Mouse (Mus musculus): ENCODE measurements around the gene Ccdc28b.
A peak's percentile ranks its signal among the peaks of the same experiment; 100 is the strongest.

Ccdc28b gene

DNA sequence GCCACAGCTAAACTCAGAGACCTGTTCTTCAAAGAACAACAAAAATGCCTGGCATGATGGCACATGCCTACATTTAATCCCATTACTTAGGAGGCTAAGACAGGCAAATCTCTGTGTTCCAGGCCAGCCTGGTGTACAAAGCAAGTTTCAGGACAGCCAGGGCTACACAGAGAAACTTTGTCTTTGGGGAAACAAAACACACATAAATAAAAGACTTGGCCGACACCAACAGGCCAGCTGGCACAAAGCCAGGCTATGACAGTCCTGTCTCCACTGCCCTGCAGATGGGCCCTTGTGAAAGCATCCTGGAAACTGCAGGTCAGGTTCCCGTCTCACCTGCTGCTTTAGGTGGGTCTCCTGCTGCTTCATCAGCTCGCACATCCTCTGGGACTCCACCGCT, 7.2 kb upstream of the Ccdc28b start:
- no peak for TF ChIP-seq NANOG (IDR thresholded peaks at IDR 0.05; ENCODE audit: borderline replicate concordance, low read length)
- no peak for TF ChIP-seq CTCF (conservative IDR thresholded peaks at IDR 0.05; ENCODE audit: low read length)
- no peak for TF ChIP-seq POU5F1 (IDR thresholded peaks at IDR 0.05; ENCODE audit: borderline replicate concordance, low read length)
- peaks cover 100% of the 10 kb centered on the region for H3K36me3 ChIP-seq (ENCODE audit: insufficient read depth, low read length)
- peaks cover 48% of the 10 kb centered on the region for H3K4me1 ChIP-seq (replicated peaks; ENCODE audit: low read depth, low read length)
- H3K4me3 ChIP-seq (replicated peaks; ENCODE audit: low read length): no peak overlapping the region
- H3K27me3 ChIP-seq (ENCODE audit: insufficient read depth, low read length): no peaks in the 10 kb centered on the region
- no peaks in the 10 kb centered on the region for H3K9me3 ChIP-seq (ENCODE audit: low read length)

DNA sequence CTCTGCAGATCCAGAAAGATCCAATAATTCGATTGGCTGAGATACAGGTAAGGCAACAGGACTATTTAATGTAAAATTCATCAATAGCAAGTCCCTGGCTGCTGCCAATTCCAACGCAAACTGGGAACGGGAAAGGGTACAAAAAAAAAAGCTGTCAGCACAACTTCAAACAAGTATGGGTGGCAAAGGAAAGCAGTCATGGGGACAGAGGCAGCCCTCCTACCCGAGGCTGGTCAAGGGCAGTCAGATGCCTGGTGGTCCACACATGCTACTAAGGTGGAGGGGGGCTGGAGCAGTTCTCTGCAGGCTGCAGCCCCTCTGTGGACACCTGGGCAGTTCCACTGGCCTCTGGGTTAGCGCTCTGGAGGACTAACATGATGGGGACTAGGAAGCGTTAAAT, 2.3 kb upstream of the Ccdc28b start:
- no peak for TF ChIP-seq POU5F1 (IDR thresholded peaks at IDR 0.05; ENCODE audit: borderline replicate concordance, low read length)
- TF ChIP-seq CTCF (conservative IDR thresholded peaks at IDR 0.05; ENCODE audit: low read length): no peak
- TF ChIP-seq NANOG (IDR thresholded peaks at IDR 0.05; ENCODE audit: borderline replicate concordance, low read length): no peak
- Histone ChIP-seq H3K27me3 (ENCODE audit: insufficient read depth, low read length) (no peaks in the 10 kb centered on the region), H3K9me3 (ENCODE audit: low read length) (no peaks in the 10 kb centered on the region)

GRCm38 (mm10) chr4:129625496-129625895, 1.7 kb upstream of the Ccdc28b start:
- peaks cover 54% of the 10 kb centered on the region for H3K36me3 ChIP-seq (ENCODE audit: insufficient read depth, low read length)
- no peaks in the 10 kb centered on the region for H3K9me3 ChIP-seq (ENCODE audit: low read length)
- peaks cover 72% of the 10 kb centered on the region for H3K4me1 ChIP-seq (replicated peaks; ENCODE audit: low read depth, low read length)
- TF ChIP-seq POU5F1 (IDR thresholded peaks at IDR 0.05; ENCODE audit: borderline replicate concordance, low read length) (no peak), NANOG (IDR thresholded peaks at IDR 0.05; ENCODE audit: borderline replicate concordance, low read length) (no peak), CTCF (conservative IDR thresholded peaks at IDR 0.05; ENCODE audit: low read length) (no peak)
- H3K27me3 ChIP-seq (ENCODE audit: insufficient read depth, low read length): no peaks in the 10 kb centered on the region
- no peak overlapping the region for H3K4me3 ChIP-seq (replicated peaks; ENCODE audit: low read length)

More for the DNA sequence above, 2.3 kb upstream of the Ccdc28b start:
- Histone ChIP-seq H3K36me3 (ENCODE audit: insufficient read depth, low read length) (peaks cover 59% of the 10 kb centered on the region), H3K4me3 (replicated peaks; ENCODE audit: low read length) (no peak overlapping the region), H3K4me1 (replicated peaks; ENCODE audit: low read depth, low read length) (peaks cover 68% of the 10 kb centered on the region)

GRCm38 (mm10) chr4:129625029-129625370, 1.3 kb upstream of the Ccdc28b start:
- H3K4me1 ChIP-seq (replicated peaks; ENCODE audit: low read depth, low read length): peaks cover 75% of the 10 kb centered on the region
- peak overlapping the region; percentile 73 for H3K4me3 ChIP-seq (replicated peaks; ENCODE audit: low read length)
- TF ChIP-seq NANOG (IDR thresholded peaks at IDR 0.05; ENCODE audit: borderline replicate concordance, low read length): no peak
- no peak for TF ChIP-seq CTCF (conservative IDR thresholded peaks at IDR 0.05; ENCODE audit: low read length)
- no peak for TF ChIP-seq POU5F1 (IDR thresholded peaks at IDR 0.05; ENCODE audit: borderline replicate concordance, low read length)
- H3K27me3 ChIP-seq (ENCODE audit: insufficient read depth, low read length): no peaks in the 10 kb centered on the region
- no peaks in the 10 kb centered on the region for H3K9me3 ChIP-seq (ENCODE audit: low read length)
- peaks cover 49% of the 10 kb centered on the region for H3K36me3 ChIP-seq (ENCODE audit: insufficient read depth, low read length)

GRCm38 (mm10) chr4:129624281-129625028, 708 bp upstream of the Ccdc28b start:
- TF ChIP-seq CTCF (conservative IDR thresholded peaks at IDR 0.05; ENCODE audit: low read length) (no peak), POU5F1 (IDR thresholded peaks at IDR 0.05; ENCODE audit: borderline replicate concordance, low read length) (no peak), NANOG (IDR thresholded peaks at IDR 0.05; ENCODE audit: borderline replicate concordance, low read length) (no peak)

DNA sequence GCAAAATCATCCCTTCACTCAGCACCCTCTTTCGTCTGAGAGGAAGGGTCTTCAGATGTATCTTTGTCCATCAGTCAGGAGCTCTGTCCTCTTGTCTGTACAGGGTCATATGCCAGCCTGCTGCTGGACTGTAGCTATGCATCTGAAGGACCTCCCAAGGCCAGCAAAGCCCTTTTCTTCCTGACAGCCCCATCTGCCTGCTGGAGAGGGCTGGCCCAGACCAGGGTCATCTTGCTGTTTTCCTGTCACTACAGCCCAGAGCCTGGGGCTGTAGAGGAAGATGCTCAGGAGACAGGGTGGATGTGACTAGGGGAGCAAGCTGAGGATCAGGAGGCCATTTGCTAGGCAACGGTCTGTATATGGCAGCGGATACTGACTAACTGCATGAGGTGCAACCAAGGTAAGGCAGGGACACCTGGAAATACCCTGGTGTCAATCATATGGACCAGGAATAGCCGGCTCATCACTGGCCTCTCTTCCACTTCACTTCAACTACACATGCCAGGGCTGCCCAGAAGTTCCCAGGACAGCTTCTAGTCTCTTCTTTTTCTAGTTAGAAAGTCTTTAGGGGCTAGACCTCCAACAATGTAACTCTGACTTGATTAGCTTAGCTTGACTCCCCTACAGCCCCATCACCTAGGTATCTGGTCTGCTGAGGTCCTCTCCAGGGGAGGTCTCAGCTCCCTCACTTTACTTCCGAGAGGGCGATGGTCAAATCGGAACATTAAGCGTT, 778 bp downstream of the Ccdc28b start:
- Histone ChIP-seq H3K9me3 (ENCODE audit: low read length) (no peaks in the 10 kb centered on the region), H3K4me3 (replicated peaks; ENCODE audit: low read length) (peak overlapping the region; percentile 73), H3K27me3 (ENCODE audit: insufficient read depth, low read length) (no peaks in the 10 kb centered on the region), H3K36me3 (ENCODE audit: insufficient read depth, low read length) (peaks cover 29% of the 10 kb centered on the region), H3K4me1 (replicated peaks; ENCODE audit: low read depth, low read length) (peaks cover 82% of the 10 kb centered on the region)
- TF ChIP-seq NANOG (IDR thresholded peaks at IDR 0.05; ENCODE audit: borderline replicate concordance, low read length): no peak

More at GRCm38 (mm10) chr4:129624281-129625028, 708 bp upstream of the Ccdc28b start:
- Histone ChIP-seq H3K4me3 (replicated peaks; ENCODE audit: low read length) (peak overlapping the region; percentile 73), H3K4me1 (replicated peaks; ENCODE audit: low read depth, low read length) (peaks cover 78% of the 10 kb centered on the region), H3K36me3 (ENCODE audit: insufficient read depth, low read length) (peaks cover 43% of the 10 kb centered on the region), H3K27me3 (ENCODE audit: insufficient read depth, low read length) (no peaks in the 10 kb centered on the region), H3K9me3 (ENCODE audit: low read length) (no peaks in the 10 kb centered on the region)

DNA sequence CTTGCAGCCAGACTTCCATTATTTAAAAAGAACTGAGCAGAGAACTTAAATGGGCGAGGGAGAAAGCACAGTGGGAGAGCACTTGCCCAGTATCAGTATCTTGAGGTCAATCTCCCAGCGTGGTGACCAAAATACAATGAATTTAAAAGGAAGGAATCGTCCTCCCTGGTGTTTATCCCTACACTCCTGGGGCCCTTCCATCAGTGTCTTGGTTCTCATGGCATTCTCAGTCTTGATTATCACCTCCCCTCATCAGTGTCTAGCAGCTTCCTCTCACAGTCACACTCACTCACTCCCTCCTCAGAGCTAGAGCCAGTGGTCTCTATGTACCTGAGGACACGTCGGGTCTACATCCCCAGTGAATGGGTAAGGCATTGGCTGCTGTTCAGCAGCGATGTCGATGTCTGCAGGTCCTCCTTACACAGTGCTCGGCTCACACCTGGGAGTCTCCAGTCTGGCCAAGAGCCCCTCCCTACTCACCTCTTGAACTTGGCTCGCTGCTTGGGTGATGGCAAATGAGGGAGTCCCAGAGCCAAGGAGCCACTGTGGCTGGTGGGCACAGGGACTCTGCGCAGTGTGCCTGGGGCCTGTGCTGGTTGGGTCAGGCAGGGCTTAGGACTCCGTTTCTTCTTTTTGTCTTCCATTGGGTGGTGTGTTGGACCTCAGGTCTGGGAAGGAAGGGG, 1.5 kb downstream of the Ccdc28b start:
- TF ChIP-seq POU5F1 (IDR thresholded peaks at IDR 0.05; ENCODE audit: borderline replicate concordance, low read length): no peak
- TF ChIP-seq CTCF (conservative IDR thresholded peaks at IDR 0.05; ENCODE audit: low read length): no peak
- no peak for TF ChIP-seq NANOG (IDR thresholded peaks at IDR 0.05; ENCODE audit: borderline replicate concordance, low read length)
- Histone ChIP-seq H3K27me3 (ENCODE audit: insufficient read depth, low read length) (no peaks in the 10 kb centered on the region), H3K9me3 (ENCODE audit: low read length) (no peaks in the 10 kb centered on the region), H3K4me3 (replicated peaks; ENCODE audit: low read length) (peak overlapping the region; percentile 73), H3K36me3 (ENCODE audit: insufficient read depth, low read length) (peaks cover 27% of the 10 kb centered on the region), H3K4me1 (replicated peaks; ENCODE audit: low read depth, low read length) (peaks cover 85% of the 10 kb centered on the region)

- Histone ChIP-seq H3K27me3 (ENCODE audit: insufficient read depth, low read length) (no peaks in the 10 kb centered on the region), H3K9me3 (ENCODE audit: low read length) (no peaks in the 10 kb centered on the region), H3K36me3 (ENCODE audit: insufficient read depth, low read length) (peaks cover 27% of the 10 kb centered on the region), H3K4me1 (replicated peaks; ENCODE audit: low read depth, low read length) (peaks cover 81% of the 10 kb centered on the region), H3K4me3 (replicated peaks; ENCODE audit: low read length) (no peak overlapping the region)
- no peak for TF ChIP-seq NANOG (IDR thresholded peaks at IDR 0.05; ENCODE audit: borderline replicate concordance, low read length)
- no peak for TF ChIP-seq CTCF (conservative IDR thresholded peaks at IDR 0.05; ENCODE audit: low read length)
- TF ChIP-seq POU5F1 (IDR thresholded peaks at IDR 0.05; ENCODE audit: borderline replicate concordance, low read length): no peak
Measured at GRCm38 (mm10) chr4:129621283-129621841, 2.4 kb downstream of the Ccdc28b start.
